Mouse (Mus musculus): Measurements from ENCODE around the gene Ffar3. TPM values are rescaled to one million over a fixed set of nuclear protein-coding genes. Genes with fewer than 3 reads are reported as not detected.

Ffar3 gene
- polyA plus RNA-seq (2011; ENCODE audit: insufficient read depth, insufficient read length, low read depth, missing spikeins): not detected in 2 replicates

GRCm38 (mm10) chr7:30856078-30856477 is at the start of gene Ffar3:
Ffar3 (minus strand) TSS chr7:30856178.
- no peak within 1 kb of the TSS for H3K9ac ChIP-seq (ENCODE audit: low read depth, poor library complexity, severe bottlenecking)
- H3K27ac ChIP-seq (ENCODE audit: insufficient read depth, low read length): no peak within 1 kb of the TSS
- H3K36me3 ChIP-seq (ENCODE audit: control insufficient read depth, insufficient read depth, low read length, poor library complexity, severe bottlenecking): no peaks in the 10 kb centered on the region
- H3K27me3 ChIP-seq (ENCODE audit: control insufficient read depth, insufficient read depth, low read length, poor library complexity, severe bottlenecking): no peaks in the 10 kb centered on the region
- H3K9me3 ChIP-seq (replicated peaks; ENCODE audit: control insufficient read depth, insufficient read depth, low read length, poor library complexity, severe bottlenecking): no peaks in the 10 kb centered on the region
- TF ChIP-seq CTCF (IDR thresholded peaks at IDR 0.05; ENCODE audit: low read depth, low read length): no peak
- no peak for TF ChIP-seq EP300 (IDR thresholded peaks at IDR 0.05; ENCODE audit: insufficient read depth, low read depth, low read length)
- TF ChIP-seq POLR2A (IDR thresholded peaks at IDR 0.05; ENCODE audit: insufficient read depth, low read length): no peak
- H3K4me1 ChIP-seq (ENCODE audit: control insufficient read depth, insufficient read depth, low read length): no peaks in the 10 kb centered on the region
- peak within 1 kb of the TSS; percentile 46 for H3K4me3 ChIP-seq (ENCODE audit: low read depth, low read length)

- H3K4me1 ChIP-seq (ENCODE audit: control insufficient read depth, insufficient read depth, low read length): no peaks in the 10 kb centered on the region
- no peaks in the 10 kb centered on the region for H3K9me3 ChIP-seq (replicated peaks; ENCODE audit: control insufficient read depth, insufficient read depth, low read length, poor library complexity, severe bottlenecking)
- H3K27me3 ChIP-seq (ENCODE audit: control insufficient read depth, insufficient read depth, low read length, poor library complexity, severe bottlenecking): no peaks in the 10 kb centered on the region
- no peaks in the 10 kb centered on the region for H3K36me3 ChIP-seq (ENCODE audit: control insufficient read depth, insufficient read depth, low read length, poor library complexity, severe bottlenecking)
- no peak overlapping the region for H3K27ac ChIP-seq (ENCODE audit: insufficient read depth, low read length)
- TF ChIP-seq CTCF (IDR thresholded peaks at IDR 0.05; ENCODE audit: low read depth, low read length): peak; percentile 54
- TF ChIP-seq POLR2A (IDR thresholded peaks at IDR 0.05; ENCODE audit: insufficient read depth, low read length): no peak
- TF ChIP-seq EP300 (IDR thresholded peaks at IDR 0.05; ENCODE audit: insufficient read depth, low read depth, low read length): no peak
- H3K9ac ChIP-seq (ENCODE audit: low read depth, poor library complexity, severe bottlenecking): no peak overlapping the region
- no peak overlapping the region for H3K4me3 ChIP-seq (ENCODE audit: low read depth, low read length)
These were observed 48.1 kb upstream of the Ffar3 start for GRCm38 (mm10) chr7:30904042-30904441.

DNA sequence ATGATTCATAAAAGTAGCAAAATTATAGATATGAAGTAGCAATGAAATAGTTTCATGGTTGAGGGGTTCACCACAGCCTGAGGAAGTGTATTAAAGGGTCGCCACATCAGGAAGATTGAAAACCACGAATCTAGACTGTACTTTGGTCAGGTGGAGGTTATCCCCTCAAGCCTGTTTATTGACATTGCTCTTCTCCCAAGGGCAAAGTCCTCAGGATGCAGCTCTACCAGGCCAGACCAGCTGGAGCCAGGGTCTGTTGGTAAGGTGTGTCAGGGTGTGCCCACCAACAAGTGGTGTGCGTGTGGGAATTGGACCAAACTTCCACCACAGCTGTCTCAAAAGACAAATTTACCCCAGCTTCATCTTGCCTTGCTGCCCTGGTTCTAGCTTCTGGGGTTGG is 39.2 kb upstream of the Ffar3 start:
- Histone ChIP-seq H3K27me3 (ENCODE audit: control insufficient read depth, insufficient read depth, low read length, poor library complexity, severe bottlenecking) (no peaks in the 10 kb centered on the region), H3K36me3 (ENCODE audit: control insufficient read depth, insufficient read depth, low read length, poor library complexity, severe bottlenecking) (no peaks in the 10 kb centered on the region), H3K9ac (ENCODE audit: low read depth, poor library complexity, severe bottlenecking) (no peak overlapping the region), H3K4me3 (ENCODE audit: low read depth, low read length) (no peak overlapping the region), H3K27ac (ENCODE audit: insufficient read depth, low read length) (no peak overlapping the region), H3K9me3 (replicated peaks; ENCODE audit: control insufficient read depth, insufficient read depth, low read length, poor library complexity, severe bottlenecking) (no peaks in the 10 kb centered on the region), H3K4me1 (ENCODE audit: control insufficient read depth, insufficient read depth, low read length) (peaks cover 2% of the 10 kb centered on the region)
- TF ChIP-seq POLR2A (IDR thresholded peaks at IDR 0.05; ENCODE audit: insufficient read depth, low read length): no peak
- TF ChIP-seq CTCF (IDR thresholded peaks at IDR 0.05; ENCODE audit: low read depth, low read length): no peak
- no peak for TF ChIP-seq EP300 (IDR thresholded peaks at IDR 0.05; ENCODE audit: insufficient read depth, low read depth, low read length)

DNA sequence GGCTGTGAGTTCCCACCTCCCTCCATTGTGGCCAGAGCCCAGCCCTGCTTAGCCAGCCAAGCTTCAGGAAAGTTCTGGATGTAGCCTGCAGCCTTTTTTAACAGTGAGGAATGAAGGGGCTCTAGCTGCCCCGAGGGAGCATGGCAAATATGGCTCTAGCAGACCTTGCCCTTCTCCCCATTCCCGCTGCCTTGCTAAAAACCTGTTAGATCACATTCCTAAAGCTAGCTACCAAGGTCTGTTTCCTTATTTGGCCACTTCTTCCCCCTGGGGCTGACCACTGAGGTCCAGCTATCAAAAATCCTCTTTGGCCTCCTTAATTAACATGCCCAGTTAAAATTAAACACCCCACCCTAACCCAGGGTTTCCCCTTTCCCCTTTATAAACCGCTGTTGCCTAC is 36.5 kb upstream of the Ffar3 start:
- no peaks in the 10 kb centered on the region for H3K27me3 ChIP-seq (ENCODE audit: control insufficient read depth, insufficient read depth, low read length, poor library complexity, severe bottlenecking)
- no peak overlapping the region for H3K4me3 ChIP-seq (ENCODE audit: low read depth, low read length)
- H3K9ac ChIP-seq (ENCODE audit: low read depth, poor library complexity, severe bottlenecking): no peak overlapping the region
- H3K4me1 ChIP-seq (ENCODE audit: control insufficient read depth, insufficient read depth, low read length): peaks cover 2% of the 10 kb centered on the region
- H3K36me3 ChIP-seq (ENCODE audit: control insufficient read depth, insufficient read depth, low read length, poor library complexity, severe bottlenecking): no peaks in the 10 kb centered on the region
- H3K9me3 ChIP-seq (replicated peaks; ENCODE audit: control insufficient read depth, insufficient read depth, low read length, poor library complexity, severe bottlenecking): no peaks in the 10 kb centered on the region
- TF ChIP-seq POLR2A (IDR thresholded peaks at IDR 0.05; ENCODE audit: insufficient read depth, low read length) (no peak), CTCF (IDR thresholded peaks at IDR 0.05; ENCODE audit: low read depth, low read length) (no peak), EP300 (IDR thresholded peaks at IDR 0.05; ENCODE audit: insufficient read depth, low read depth, low read length) (no peak)
- H3K27ac ChIP-seq (ENCODE audit: insufficient read depth, low read length): no peak overlapping the region

- no peak overlapping the region for H3K27ac ChIP-seq (ENCODE audit: insufficient read depth, low read length)
- H3K4me3 ChIP-seq (ENCODE audit: low read depth, low read length): no peak overlapping the region
- TF ChIP-seq EP300 (IDR thresholded peaks at IDR 0.05; ENCODE audit: insufficient read depth, low read depth, low read length): no peak
- TF ChIP-seq POLR2A (IDR thresholded peaks at IDR 0.05; ENCODE audit: insufficient read depth, low read length): no peak
- TF ChIP-seq CTCF (IDR thresholded peaks at IDR 0.05; ENCODE audit: low read depth, low read length): no peak
- no peaks in the 10 kb centered on the region for H3K36me3 ChIP-seq (ENCODE audit: control insufficient read depth, insufficient read depth, low read length, poor library complexity, severe bottlenecking)
- no peaks in the 10 kb centered on the region for H3K27me3 ChIP-seq (ENCODE audit: control insufficient read depth, insufficient read depth, low read length, poor library complexity, severe bottlenecking)
- H3K4me1 ChIP-seq (ENCODE audit: control insufficient read depth, insufficient read depth, low read length): peaks cover 2% of the 10 kb centered on the region
- no peaks in the 10 kb centered on the region for H3K9me3 ChIP-seq (replicated peaks; ENCODE audit: control insufficient read depth, insufficient read depth, low read length, poor library complexity, severe bottlenecking)
- no peak overlapping the region for H3K9ac ChIP-seq (ENCODE audit: low read depth, poor library complexity, severe bottlenecking)
These were observed 35.8 kb upstream of the Ffar3 start for GRCm38 (mm10) chr7:30891746-30892145.

DNA sequence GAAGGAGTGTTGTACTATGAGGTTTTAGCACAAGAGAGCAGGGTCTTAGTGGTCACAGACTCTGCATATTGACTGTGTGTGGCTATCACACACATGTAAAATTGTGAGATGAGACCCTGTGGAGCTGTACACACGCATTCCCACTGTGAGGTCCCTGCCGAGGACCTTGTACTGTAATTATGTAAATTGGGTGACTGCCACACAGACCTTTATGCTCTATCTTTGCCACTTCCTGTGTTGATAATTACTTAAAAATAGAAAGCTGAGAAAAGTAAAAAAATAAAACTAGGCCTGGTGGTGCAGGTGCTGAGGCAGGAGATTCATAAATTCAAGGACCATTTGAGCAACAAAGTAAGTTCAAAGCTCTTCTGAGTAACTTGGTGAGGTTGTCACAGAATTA is 34.7 kb upstream of the Ffar3 start:
- H3K9ac ChIP-seq (ENCODE audit: low read depth, poor library complexity, severe bottlenecking): no peak overlapping the region
- no peak for TF ChIP-seq EP300 (IDR thresholded peaks at IDR 0.05; ENCODE audit: insufficient read depth, low read depth, low read length)
- TF ChIP-seq CTCF (IDR thresholded peaks at IDR 0.05; ENCODE audit: low read depth, low read length): no peak
- TF ChIP-seq POLR2A (IDR thresholded peaks at IDR 0.05; ENCODE audit: insufficient read depth, low read length): no peak

More for the DNA sequence above, 34.7 kb upstream of the Ffar3 start:
- Histone ChIP-seq H3K9me3 (replicated peaks; ENCODE audit: control insufficient read depth, insufficient read depth, low read length, poor library complexity, severe bottlenecking) (no peaks in the 10 kb centered on the region), H3K27me3 (ENCODE audit: control insufficient read depth, insufficient read depth, low read length, poor library complexity, severe bottlenecking) (no peaks in the 10 kb centered on the region), H3K27ac (ENCODE audit: insufficient read depth, low read length) (no peak overlapping the region), H3K36me3 (ENCODE audit: control insufficient read depth, insufficient read depth, low read length, poor library complexity, severe bottlenecking) (no peaks in the 10 kb centered on the region), H3K4me1 (ENCODE audit: control insufficient read depth, insufficient read depth, low read length) (peaks cover 2% of the 10 kb centered on the region), H3K4me3 (ENCODE audit: low read depth, low read length) (no peak overlapping the region)

Measured in ES-Bruce4 (cell line).